Mouse (Mus musculus) limb, embryonic 12.5 days (tissue): ENCODE results near the gene Atp6v1c2. TPM values are rescaled to one million over a fixed set of nuclear protein-coding genes. Genes with fewer than 3 reads are reported as not detected.

ENCODE experiments used
- ATAC-seq: fragments of 200-750 bp; cut with Nextera tagmentation; 2 replicates; pipeline ENCODE4 v1.8.0; 2017; ENCODE audit warnings: low read depth, moderate TSS enrichment; ENCODE audit not compliant: insufficient number of reproducible peaks, insufficient read depth, low FRiP score, low TSS enrichment
- H3K27ac ChIP-seq: fragments of 300-500 bp; sonication (generic); 2 replicates; pipeline ENCODE4 v1.5.1; 2016; ENCODE audit warnings: mild to moderate bottlenecking, moderate library complexity
- H3K27me3 ChIP-seq: fragments of 300-500 bp; sonication (generic); 2 replicates; pipeline ENCODE4 v1.6.1; 2016; ENCODE audit warnings: mild to moderate bottlenecking, moderate library complexity
- H3K36me3 ChIP-seq: fragments of 300-500 bp; sonication (generic); 2 replicates; pipeline ENCODE4 v1.6.1; 2016; ENCODE audit warnings: mild to moderate bottlenecking, moderate library complexity
- H3K4me1 ChIP-seq: fragments of 300-500 bp; sonication (generic); replicated peaks from 2 replicates; pipeline ENCODE4 v1.6.1; 2016
- H3K4me2 ChIP-seq: fragments of 300-500 bp; sonication (generic); 2 replicates; pipeline ENCODE4 v1.6.1; 2016; ENCODE audit warnings: mild to moderate bottlenecking, moderate library complexity
- H3K4me3 ChIP-seq: fragments of 300-500 bp; sonication (generic); replicated peaks from 2 replicates; pipeline ENCODE4 v1.5.1; 2016; ENCODE audit warnings: mild to moderate bottlenecking
- H3K9ac ChIP-seq: fragments of 300-500 bp; sonication (generic); replicated peaks from 2 replicates; pipeline ENCODE4 v1.6.1; 2016; ENCODE audit warnings: mild to moderate bottlenecking, moderate library complexity
- H3K9me3 ChIP-seq: fragments of 300-500 bp; sonication (generic); 2 replicates; pipeline ENCODE4 v1.6.1; 2016; ENCODE audit warnings: mild to moderate bottlenecking, moderate library complexity
- WGBS: fragments of 180-500 bp; shearing (Covaris S2); methylation state at CpG from one replicate; pipeline ENCODE4 v1.1.7; 2016; 5-methylcytosine and 5-hydroxymethylcytosine counted together
- polyA plus RNA-seq: library from polyadenylated mRNA; unstranded; fragments of >200 nt; fragmentation: Nextera tagmentation; extraction: Ambion mirVana; gene quantifications from 2 replicates; pipeline ENCODE4 v1.2.1, GENCODE M21; 2016

The Atp6v1c2 gene
- polyA plus RNA-seq, 1 experiment from 2014 or later = 0.16 TPM

- peak overlapping the region; percentile 66; the same call in 1 of the 2 replicates for H3K27ac ChIP-seq
- H3K27me3 ChIP-seq = no peaks in the 10 kb centered on the region
- no peak overlapping the region for H3K4me3 ChIP-seq
- ATAC-seq = no peak
- H3K4me2 ChIP-seq = no peak overlapping the region
- no peaks in the 10 kb centered on the region for H3K9me3 ChIP-seq
- H3K4me1 ChIP-seq = no peaks in the 10 kb centered on the region
- WGBS = 87% methylated on average over 9 of the region's 9 CpGs
- H3K36me3 ChIP-seq = peaks cover 88% of the 10 kb centered on the region
- no peak overlapping the region for H3K9ac ChIP-seq
Observed at GRCm38 (mm10) chr12:17360104-17360503, 30.9 kb upstream of the Atp6v1c2 start.

GRCm38 (mm10) chr12:17358981-17359380 lies 29.8 kb upstream of the Atp6v1c2 start:
- ATAC-seq = no peak
- no peaks in the 10 kb centered on the region for H3K9me3 ChIP-seq
- H3K4me3 ChIP-seq = no peak overlapping the region
- peaks cover 88% of the 10 kb centered on the region for H3K36me3 ChIP-seq
- H3K9ac ChIP-seq = no peak overlapping the region
- WGBS = 91% methylated on average over 9 of the region's 9 CpGs
- no peaks in the 10 kb centered on the region for H3K4me1 ChIP-seq
- H3K4me2 ChIP-seq = no peak overlapping the region
- H3K27ac ChIP-seq = no peak overlapping the region
- no peaks in the 10 kb centered on the region for H3K27me3 ChIP-seq

- Histone ChIP-seq H3K9me3 (no peaks in the 10 kb centered on the region), H3K4me1 (no peaks in the 10 kb centered on the region), H3K27ac (no peak overlapping the region), H3K27me3 (no peaks in the 10 kb centered on the region), H3K9ac (no peak overlapping the region), H3K36me3 (peaks cover 85% of the 10 kb centered on the region), H3K4me2 (no peak overlapping the region), H3K4me3 (no peak overlapping the region)
- ATAC-seq = no peak
- 98% methylated on average over 5 of the region's 5 CpGs for WGBS
Observed at GRCm38 (mm10) chr12:17357795-17358194, 28.6 kb upstream of the Atp6v1c2 start.

GRCm38 (mm10) chr12:17356853-17357252 lies 27.7 kb upstream of the Atp6v1c2 start:
- no peaks in the 10 kb centered on the region for H3K4me1 ChIP-seq
- H3K36me3 ChIP-seq = peaks cover 85% of the 10 kb centered on the region
- H3K4me2 ChIP-seq = no peak overlapping the region
- H3K9me3 ChIP-seq = no peaks in the 10 kb centered on the region
- no peak overlapping the region for H3K4me3 ChIP-seq
- no peaks in the 10 kb centered on the region for H3K27me3 ChIP-seq
- ATAC-seq = no peak
- H3K9ac ChIP-seq = no peak overlapping the region
- WGBS = 90% methylated on average over 4 of the region's 4 CpGs
- H3K27ac ChIP-seq = no peak overlapping the region

- no peaks in the 10 kb centered on the region for H3K9me3 ChIP-seq
- H3K4me2 ChIP-seq = no peak overlapping the region
- H3K9ac ChIP-seq = no peak overlapping the region
- H3K27me3 ChIP-seq = no peaks in the 10 kb centered on the region
- H3K36me3 ChIP-seq = peaks cover 41% of the 10 kb centered on the region
- no peak overlapping the region for H3K27ac ChIP-seq
- ATAC-seq = no peak
- no peak overlapping the region for H3K4me3 ChIP-seq
- peaks cover 13% of the 10 kb centered on the region for H3K4me1 ChIP-seq
Observed at GRCm38 (mm10) chr12:17350106-17350505, 20.9 kb upstream of the Atp6v1c2 start.

GRCm38 (mm10) chr12:17348048-17349036 lies 19.2 kb upstream of the Atp6v1c2 start, which contains the start of gene Nol10:
Gene Nol10 (plus strand): TSS chr12:17348458.
- Histone ChIP-seq H3K27me3 (no peaks in the 10 kb centered on the region), H3K9ac (peak within 1 kb of the TSS; percentile 73), H3K4me2 (peak within 1 kb of the TSS; percentile 87), H3K4me3 (peak within 1 kb of the TSS; percentile 80), H3K4me1 (peaks cover 13% of the 10 kb centered on the region), H3K36me3 (peaks cover 23% of the 10 kb centered on the region), H3K27ac (0 out of 2 replicates have a peak within 1 kb of the TSS, but pooled peaks have one; percentile 36), H3K9me3 (no peaks in the 10 kb centered on the region)
- WGBS = under 1% methylated on average over 42 of the region's 42 CpGs
- ATAC-seq = peak; percentile 95

- peaks cover 13% of the 10 kb centered on the region for H3K4me1 ChIP-seq
- 38% methylated on average over 11 of the region's 11 CpGs for WGBS
- 0 out of 2 replicates have a peak, but pooled peaks have one; percentile 58 for ATAC-seq
- H3K4me2 ChIP-seq = peak overlapping the region; percentile 87
- H3K27ac ChIP-seq = no peak overlapping the region
- H3K9me3 ChIP-seq = no peaks in the 10 kb centered on the region
- peaks cover 18% of the 10 kb centered on the region for H3K36me3 ChIP-seq
- H3K4me3 ChIP-seq = peak overlapping the region; percentile 80
- no peaks in the 10 kb centered on the region for H3K27me3 ChIP-seq
- peak overlapping the region; percentile 73 for H3K9ac ChIP-seq
Observed at GRCm38 (mm10) chr12:17347327-17348047, 18.3 kb upstream of the Atp6v1c2 start.

- Histone ChIP-seq H3K9ac (no peak overlapping the region), H3K27me3 (no peaks in the 10 kb centered on the region), H3K36me3 (no peaks in the 10 kb centered on the region), H3K4me3 (no peak overlapping the region), H3K9me3 (0 out of 2 replicates have a peak, but pooled peaks cover 9% of the 10 kb centered on the region), H3K4me2 (no peak overlapping the region), H3K4me1 (no peaks in the 10 kb centered on the region), H3K27ac (no peak overlapping the region)
- 70% methylated on average over 3 of the region's 3 CpGs for WGBS
- no peak for ATAC-seq
Observed at GRCm38 (mm10) chr12:17339114-17339905, 10.2 kb upstream of the Atp6v1c2 start.

GRCm38 (mm10) chr12:17338338-17338737 lies 9.2 kb upstream of the Atp6v1c2 start:
- Histone ChIP-seq H3K36me3 (no peaks in the 10 kb centered on the region), H3K4me3 (no peak overlapping the region), H3K4me2 (no peak overlapping the region), H3K9me3 (0 out of 2 replicates have a peak, but pooled peaks cover 9% of the 10 kb centered on the region), H3K9ac (no peak overlapping the region), H3K4me1 (no peaks in the 10 kb centered on the region), H3K27me3 (no peaks in the 10 kb centered on the region), H3K27ac (no peak overlapping the region)
- WGBS = 71% methylated on average over 2 of the region's 2 CpGs
- ATAC-seq = no peak

GRCm38 (mm10) chr12:17333459-17333858 lies 4.3 kb upstream of the Atp6v1c2 start:
- 22% methylated on average over 1 of the region's 1 CpGs for WGBS
- Histone ChIP-seq H3K36me3 (no peaks in the 10 kb centered on the region), H3K27ac (no peak overlapping the region), H3K9ac (no peak overlapping the region), H3K27me3 (no peaks in the 10 kb centered on the region), H3K4me1 (no peaks in the 10 kb centered on the region), H3K4me2 (no peak overlapping the region), H3K4me3 (no peak overlapping the region), H3K9me3 (0 out of 2 replicates have a peak, but pooled peaks cover 9% of the 10 kb centered on the region)
- ATAC-seq = no peak
